Mouse (Mus musculus): ENCODE measurements at regions not wholly inside any gene's neighbourhood (a gene's known extent, or its start where the extent isn't known, plus 50 kb on each side); places are given as distances from the start of the nearest gene placed in this dataset.

DNA sequence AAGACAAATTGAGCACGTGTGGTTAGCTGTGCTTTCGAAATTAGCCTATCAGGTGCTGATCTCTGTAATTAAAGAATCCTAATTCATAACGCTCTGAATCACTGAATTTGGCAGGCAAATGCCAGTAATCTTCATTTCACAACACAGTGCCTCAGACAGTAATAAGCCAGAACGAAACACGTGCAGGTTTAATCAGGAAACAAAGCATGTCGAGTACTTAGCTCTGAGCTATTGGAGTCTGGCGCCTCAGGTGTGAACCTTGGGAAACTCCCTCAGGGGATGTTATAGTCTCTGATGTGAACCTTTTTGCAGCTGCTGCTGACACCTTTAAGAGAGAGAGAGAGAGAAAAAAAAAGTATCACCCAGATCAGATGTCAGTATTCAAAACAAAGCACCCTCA is 232.6 kb downstream of the Cog6 start:
- TF ChIP-seq CTCF (IDR thresholded peaks at IDR 0.05; ENCODE audit: borderline replicate concordance, insufficient read depth, low read depth, low read length) (no peak), POLR2A (IDR thresholded peaks at IDR 0.05; ENCODE audit: borderline replicate concordance, insufficient read depth, low read length) (no peak)

Data from cerebellum, adult 2 months (tissue).